Mouse (Mus musculus): ENCODE data around the gene Ubxn11.

GRCm38 (mm10) chr4:134116501-134116900, 14.1 kb downstream of the Ubxn11 start:
- TF ChIP-seq CTCF (IDR thresholded peaks at IDR 0.05; ENCODE audit: low read depth), result no peak
- no peak for TF ChIP-seq EP300 (optimal IDR thresholded peaks at IDR 0.05)
